Mouse (Mus musculus) neural tube, embryonic 11.5 days (tissue): ENCODE results near the gene Kcnq1. TPM values are rescaled to one million over a fixed set of nuclear protein-coding genes. Genes with fewer than 3 reads are reported as not detected.
A peak's percentile ranks its signal among the peaks of the same experiment; 100 is the strongest.

Experiments used
- ATAC-seq: fragments of 200-750 bp; cut with Nextera tagmentation; 2 replicates; pipeline ENCODE4 v1.8.0; 2017; ENCODE audit warnings: moderate number of reproducible peaks, mild to moderate bottlenecking, moderate TSS enrichment, moderate library complexity; ENCODE audit not compliant: insufficient read depth, low FRiP score, low TSS enrichment
- DNase-seq: peaks from one replicate; pipeline ENCODE4 v3.0.0-alpha.2; 2015; ENCODE audit warnings: low spot score
- H3K27ac ChIP-seq: fragments of 300-500 bp; sonication (generic); 2 replicates; pipeline ENCODE4 v1.5.1; 2014; ENCODE audit warnings: low read depth, mild to moderate bottlenecking, low read length
- H3K27me3 ChIP-seq: fragments of 300-500 bp; sonication (generic); 2 replicates; pipeline ENCODE4 v1.6.1; 2014; ENCODE audit warnings: mild to moderate bottlenecking, low read length, mixed read lengths; ENCODE audit not compliant: control insufficient read depth, insufficient read depth
- H3K36me3 ChIP-seq: fragments of 300-500 bp; sonication (generic); 2 replicates; pipeline ENCODE4 v1.6.1; 2014; ENCODE audit warnings: mild to moderate bottlenecking, low read length, moderate library complexity, mixed read lengths; ENCODE audit not compliant: control insufficient read depth, insufficient read depth
- H3K4me1 ChIP-seq: fragments of 300-500 bp; sonication (generic); 2 replicates; pipeline ENCODE4 v1.6.1; 2014; ENCODE audit warnings: low read length, mixed read lengths; ENCODE audit not compliant: control insufficient read depth, insufficient read depth
- H3K4me2 ChIP-seq: fragments of 300-500 bp; sonication (generic); 2 replicates; pipeline ENCODE4 v1.6.1; 2014; ENCODE audit warnings: low read depth, mild to moderate bottlenecking, moderate library complexity
- H3K4me3 ChIP-seq: fragments of 300-500 bp; sonication (generic); 2 replicates; pipeline ENCODE4 v1.5.1; 2014; ENCODE audit warnings: low read depth, low read length
- H3K9ac ChIP-seq: fragments of 300-500 bp; sonication (generic); 2 replicates; pipeline ENCODE4 v1.6.1; 2014; ENCODE audit warnings: mild to moderate bottlenecking, low read length
- H3K9me3 ChIP-seq: fragments of 300-500 bp; sonication (generic); 2 replicates; pipeline ENCODE4 v1.6.1; 2016; ENCODE audit warnings: low read length; ENCODE audit not compliant: control insufficient read depth
- WGBS: fragments of 180-500 bp; shearing (Covaris S2); extraction: QIAGEN DNeasy Blood & Tissue Kit; methylation state at CpG from one replicate; pipeline ENCODE4 v1.1.7; 2014; 5-methylcytosine and 5-hydroxymethylcytosine counted together
- polyA plus RNA-seq: library from polyadenylated mRNA; unstranded; fragments of >200 nt; fragmentation: Nextera tagmentation; extraction: Ambion mirVana; gene quantifications from 2 replicates; pipeline ENCODE4 v1.2.1, GENCODE M21; 2014

Gene Kcnq1
- polyA plus RNA-seq, 1 experiment from 2014 or later = 1.7 TPM

- DNase-seq (no peak), ATAC-seq (no peak)
- no peaks in the 10 kb centered on the region for H3K9me3 ChIP-seq
- H3K36me3 ChIP-seq = no peaks in the 10 kb centered on the region
- H3K4me2 ChIP-seq = no peak overlapping the region
- no peak overlapping the region for H3K4me3 ChIP-seq
- 88% methylated on average over 2 of the region's 2 CpGs for WGBS
- H3K27ac ChIP-seq = no peak overlapping the region
- no peak overlapping the region for H3K9ac ChIP-seq
- H3K27me3 ChIP-seq = no peaks in the 10 kb centered on the region
- H3K4me1 ChIP-seq = no peaks in the 10 kb centered on the region
Observed at GRCm38 (mm10) chr7:143077351-143077750, 28.8 kb upstream of the Kcnq1 start.

DNA sequence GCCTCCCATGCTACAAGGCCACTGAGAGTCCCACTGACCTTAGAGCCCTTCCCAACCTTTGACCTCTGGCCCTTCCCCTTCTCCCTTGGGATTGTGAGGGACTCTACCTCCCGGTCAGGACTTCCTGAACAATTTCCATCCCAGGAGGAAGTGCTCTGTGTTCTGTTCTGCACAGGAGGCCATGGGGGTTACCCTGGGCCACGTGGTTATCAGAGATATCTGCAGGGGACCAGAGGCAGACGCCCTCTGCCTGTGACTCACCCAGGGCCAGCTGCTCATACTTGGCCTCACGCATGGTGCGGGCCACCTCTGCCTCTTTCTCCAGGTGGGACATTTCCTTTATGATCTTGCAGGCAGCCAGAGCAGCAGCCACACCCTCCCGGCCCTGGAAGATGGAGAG, 24.1 kb upstream of the Kcnq1 start:
- H3K4me1 ChIP-seq = no peaks in the 10 kb centered on the region; the same call in 1 of the 2 replicates
- H3K36me3 ChIP-seq = no peaks in the 10 kb centered on the region
- ATAC-seq = no peak
- 66% methylated on average over 6 of the region's 6 CpGs for WGBS
- H3K4me3 ChIP-seq = no peak overlapping the region
- H3K27me3 ChIP-seq = no peaks in the 10 kb centered on the region
- no peak for DNase-seq
- no peak overlapping the region for H3K27ac ChIP-seq
- H3K9ac ChIP-seq = no peak overlapping the region
- no peak overlapping the region for H3K4me2 ChIP-seq
- H3K9me3 ChIP-seq = no peaks in the 10 kb centered on the region

- Histone ChIP-seq H3K9ac (no peak overlapping the region), H3K27me3 (no peaks in the 10 kb centered on the region), H3K36me3 (no peaks in the 10 kb centered on the region), H3K4me2 (no peak overlapping the region), H3K9me3 (no peaks in the 10 kb centered on the region), H3K4me1 (no peaks in the 10 kb centered on the region; the same call in 1 of the 2 replicates), H3K27ac (no peak overlapping the region), H3K4me3 (no peak overlapping the region)
- no peak for ATAC-seq
- no peak for DNase-seq
- 84% methylated on average over 2 of the region's 2 CpGs for WGBS
Observed at GRCm38 (mm10) chr7:143083708-143084107, 22.5 kb upstream of the Kcnq1 start.

DNA sequence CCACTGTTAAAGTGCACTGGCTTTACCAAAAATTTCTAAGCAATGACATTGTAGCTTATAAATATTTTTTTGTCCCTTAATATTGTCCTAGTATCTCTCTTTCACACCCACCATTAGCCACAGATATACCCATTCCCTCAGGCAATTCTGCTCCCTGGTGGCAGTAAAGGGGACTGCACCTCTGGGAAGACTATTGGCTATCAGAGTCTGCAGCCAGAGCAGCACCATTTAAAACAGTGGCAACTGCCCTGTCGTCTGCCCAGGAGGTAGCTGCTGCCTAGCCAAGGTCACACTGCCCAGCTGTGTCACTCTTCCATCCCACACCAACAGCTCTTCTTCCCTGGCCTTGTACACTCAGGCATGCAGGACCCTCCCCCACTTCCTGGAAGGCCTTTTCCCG, 19.8 kb upstream of the Kcnq1 start:
- no peak overlapping the region for H3K4me3 ChIP-seq
- 53% methylated on average over 2 of the region's 2 CpGs for whole genome bisulfite sequencing
- 0 out of 2 replicates have a peak, but pooled peaks have one; percentile 9 for ATAC-seq
- no peak overlapping the region for H3K4me2 ChIP-seq
- no peaks in the 10 kb centered on the region for H3K36me3 ChIP-seq
- no peaks in the 10 kb centered on the region for H3K9me3 ChIP-seq
- H3K4me1 ChIP-seq = no peaks in the 10 kb centered on the region; the same call in 1 of the 2 replicates
- no peaks in the 10 kb centered on the region for H3K27me3 ChIP-seq
- no peak overlapping the region for H3K27ac ChIP-seq
- H3K9ac ChIP-seq = no peak overlapping the region
- DNase-seq = peak; percentile 64

DNA sequence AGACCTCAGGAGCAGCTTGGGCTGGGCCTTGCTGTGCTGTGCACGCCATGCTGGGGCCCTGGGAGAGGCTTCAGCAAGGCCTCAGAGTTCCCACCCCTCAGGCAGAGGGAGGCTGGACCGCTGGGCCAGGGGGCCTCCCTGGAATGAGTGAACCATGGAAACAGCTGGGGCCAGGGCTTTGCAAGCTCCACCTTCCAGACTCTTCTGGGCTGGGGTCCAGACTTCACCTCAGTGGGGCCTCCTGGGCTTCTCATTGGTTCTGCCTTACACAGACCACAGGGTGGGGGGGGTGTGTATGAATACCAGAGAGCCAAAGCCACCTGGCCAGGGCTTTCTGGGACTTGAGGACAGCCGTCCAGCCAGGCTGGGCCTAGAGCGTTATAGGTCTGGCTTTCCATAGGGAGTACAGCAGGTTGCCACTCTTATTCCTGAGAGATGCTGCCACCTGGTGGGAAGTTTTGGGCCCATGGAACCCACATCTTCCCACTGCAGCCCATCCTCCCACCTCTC, 19.0 kb upstream of the Kcnq1 start:
- no peaks in the 10 kb centered on the region for H3K9me3 ChIP-seq
- no peaks in the 10 kb centered on the region for H3K36me3 ChIP-seq
- DNase-seq = peak; percentile 38
- H3K4me3 ChIP-seq = no peak overlapping the region
- 48% methylated on average over 4 of the region's 4 CpGs for WGBS
- no peak overlapping the region for H3K9ac ChIP-seq
- no peak overlapping the region for H3K4me2 ChIP-seq
- H3K4me1 ChIP-seq = no peaks in the 10 kb centered on the region; the same call in 1 of the 2 replicates
- ATAC-seq = no peak
- no peaks in the 10 kb centered on the region for H3K27me3 ChIP-seq
- H3K27ac ChIP-seq = no peak overlapping the region

DNA sequence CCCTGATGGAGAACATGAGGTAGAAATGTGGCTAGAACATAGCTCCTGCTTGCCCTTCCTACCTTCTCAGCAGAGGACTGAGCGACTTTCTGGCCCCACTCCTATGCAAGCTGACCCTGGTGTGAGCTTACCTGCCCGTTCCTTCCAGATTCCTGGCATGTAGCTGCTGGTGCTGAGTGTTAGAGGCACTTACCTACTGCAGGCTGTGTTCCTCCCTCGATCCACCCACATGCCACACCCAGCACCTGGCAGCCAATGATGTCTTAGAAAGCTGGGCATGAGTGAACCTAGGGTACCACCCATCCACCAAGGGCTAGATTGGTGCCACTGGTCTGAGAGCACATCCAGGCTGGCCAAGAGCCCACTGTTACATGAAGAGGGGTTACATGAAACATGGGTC, 12.3 kb upstream of the Kcnq1 start:
- ATAC-seq = no peak
- Histone ChIP-seq H3K4me3 (no peak overlapping the region), H3K4me1 (no peaks in the 10 kb centered on the region), H3K27me3 (no peaks in the 10 kb centered on the region), H3K9ac (no peak overlapping the region), H3K9me3 (no peaks in the 10 kb centered on the region), H3K36me3 (no peaks in the 10 kb centered on the region), H3K27ac (no peak overlapping the region), H3K4me2 (no peak overlapping the region)
- WGBS = 73% methylated on average over 3 of the region's 3 CpGs
- DNase-seq = no peak

- DNase-seq (peak; percentile 74), ATAC-seq (0 out of 2 replicates have a peak, but pooled peaks have one; percentile 50)
Observed at GRCm38 (mm10) chr7:143094592-143095553, 11.3 kb upstream of the Kcnq1 start, which contains the start of gene Trpm5. TSS of gene Trpm5 (minus strand) at chr7:143094642.

DNA sequence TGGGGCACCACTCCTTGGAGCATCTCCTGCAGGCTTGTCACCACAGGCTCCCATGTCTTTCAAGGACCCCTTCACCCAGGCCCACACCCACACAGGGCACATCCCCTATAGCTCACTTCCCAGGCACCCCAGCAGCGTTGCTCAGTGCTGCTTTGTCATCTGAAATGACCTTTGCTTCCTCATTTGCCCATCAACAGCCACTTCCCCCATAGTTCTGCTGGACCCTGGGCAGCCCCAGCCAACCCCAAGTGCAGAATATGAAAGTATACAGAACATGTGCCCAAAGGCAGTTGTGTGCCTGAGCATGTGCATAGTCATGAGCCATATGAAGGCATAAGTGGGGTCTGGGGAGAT, 10.6 kb upstream of the Kcnq1 start:
- Histone ChIP-seq H3K9ac (no peak overlapping the region), H3K27me3 (no peaks in the 10 kb centered on the region), H3K9me3 (no peaks in the 10 kb centered on the region), H3K27ac (no peak overlapping the region), H3K4me1 (no peaks in the 10 kb centered on the region), H3K36me3 (no peaks in the 10 kb centered on the region), H3K4me2 (no peak overlapping the region), H3K4me3 (no peak overlapping the region)
- WGBS = 63% methylated on average over 1 of the region's 1 CpGs
- no peak for DNase-seq
- no peak for ATAC-seq

More at GRCm38 (mm10) chr7:143094592-143095553, 11.3 kb upstream of the Kcnq1 start, which contains the start of gene Trpm5:
- H3K4me3 ChIP-seq = no peak within 1 kb of the TSS
- H3K4me1 ChIP-seq = no peaks in the 10 kb centered on the region
- H3K9me3 ChIP-seq = no peaks in the 10 kb centered on the region
- H3K9ac ChIP-seq = no peak within 1 kb of the TSS
- no peak within 1 kb of the TSS for H3K27ac ChIP-seq
- 48% methylated on average over 10 of the region's 10 CpGs for WGBS
- no peaks in the 10 kb centered on the region for H3K36me3 ChIP-seq
- no peaks in the 10 kb centered on the region for H3K27me3 ChIP-seq
- no peak within 1 kb of the TSS for H3K4me2 ChIP-seq
